Mouse (Mus musculus) liver, embryonic 13.5 days (tissue): Measurements from ENCODE around the gene Gpr142. TPM values are rescaled to one million over a fixed set of nuclear protein-coding genes. Genes with fewer than 3 reads are reported as not detected.

Experiments used
- ATAC-seq: fragments of 200-750 bp; cut with Nextera tagmentation; 2 replicates; pipeline ENCODE4 v1.8.0; 2017; ENCODE audit warnings: low read depth, mild to moderate bottlenecking, moderate number of reproducible peaks, moderate library complexity
- DNase-seq: peaks from one replicate; pipeline ENCODE4 v3.0.0; 2022
- H3K27ac ChIP-seq: fragments of 300-500 bp; sonication (generic); 2 replicates; pipeline ENCODE4 v1.5.1; 2015; ENCODE audit warnings: moderate library complexity, mild to moderate bottlenecking, inconsistent platforms
- H3K27me3 ChIP-seq: fragments of 300-500 bp; sonication (generic); 2 replicates; pipeline ENCODE4 v1.6.1; 2015; ENCODE audit warnings: mild to moderate bottlenecking, inconsistent platforms
- H3K36me3 ChIP-seq: fragments of 300-500 bp; sonication (generic); 2 replicates; pipeline ENCODE4 v1.6.1; 2015; ENCODE audit warnings: mild to moderate bottlenecking, inconsistent platforms
- H3K4me1 ChIP-seq: fragments of 300-500 bp; sonication (generic); replicated peaks from 2 replicates; pipeline ENCODE4 v1.6.1; 2015; ENCODE audit warnings: inconsistent platforms
- H3K4me2 ChIP-seq: fragments of 300-500 bp; sonication (generic); 2 replicates; pipeline ENCODE4 v1.6.1; 2015; ENCODE audit warnings: inconsistent platforms, mild to moderate bottlenecking, moderate library complexity
- H3K4me3 ChIP-seq: fragments of 300-500 bp; sonication (generic); replicated peaks from 2 replicates; pipeline ENCODE4 v1.5.1; 2015; ENCODE audit warnings: mild to moderate bottlenecking, inconsistent platforms
- H3K9ac ChIP-seq: fragments of 300-500 bp; sonication (generic); 2 replicates; pipeline ENCODE4 v1.6.1; 2015; ENCODE audit warnings: mild to moderate bottlenecking, inconsistent platforms
- H3K9me3 ChIP-seq: fragments of 300-500 bp; sonication (generic); replicated peaks from 2 replicates; pipeline ENCODE4 v1.6.1; 2016; ENCODE audit warnings: inconsistent platforms
- WGBS: fragments of 180-500 bp; shearing (Covaris S2); methylation state at CpG from one replicate; pipeline ENCODE4 v1.1.7; 2015; ENCODE audit not compliant: insufficient replicate concordance; 5-methylcytosine and 5-hydroxymethylcytosine counted together
- polyA plus RNA-seq: library from polyadenylated mRNA; unstranded; fragments of >200 nt; fragmentation: Nextera tagmentation; extraction: Ambion mirVana; gene quantifications from 2 replicates; pipeline ENCODE4 v1.2.1, GENCODE M21; 2015

Gpr142 gene
- polyA plus RNA-seq, 1 experiment from 2014 or later: not detected

GRCm38 (mm10) chr11:114820444-114820843 lies 21.7 kb downstream of the Gpr142 start:
- Histone ChIP-seq H3K27ac (no peak overlapping the region), H3K4me1 (peaks cover 7% of the 10 kb centered on the region; the same call in 1 of the 2 replicates), H3K4me3 (no peak overlapping the region), H3K9ac (no peak overlapping the region), H3K27me3 (0 out of 2 replicates have a peak, but pooled peaks cover 3% of the 10 kb centered on the region), H3K4me2 (no peak overlapping the region), H3K36me3 (no peaks in the 10 kb centered on the region), H3K9me3 (no peaks in the 10 kb centered on the region)
- ATAC-seq: no peak
- no peak for DNase-seq
- 41% methylated on average over 3 of the region's 3 CpGs for WGBS

DNA sequence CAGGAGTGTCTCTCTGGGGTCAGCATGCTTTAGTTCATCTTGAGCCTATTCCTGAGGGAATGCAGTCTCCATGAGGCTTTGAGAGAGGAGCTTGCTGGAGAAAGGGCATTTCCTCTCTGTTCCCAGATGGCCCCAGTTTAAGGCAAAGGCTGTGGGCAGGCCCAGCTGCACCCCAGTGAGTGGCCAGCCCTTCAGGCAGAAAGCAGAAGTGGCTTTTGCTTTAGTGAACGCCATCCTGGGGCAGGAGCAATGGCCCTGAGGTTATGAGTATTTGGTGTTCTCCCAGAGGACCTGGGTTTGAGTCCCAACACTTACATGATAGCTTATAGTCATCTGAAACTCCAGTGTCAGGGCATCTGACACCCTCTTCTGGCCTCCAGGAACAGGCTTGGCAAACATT lies 22.6 kb downstream of the Gpr142 start:
- H3K4me1 ChIP-seq: peaks cover 10% of the 10 kb centered on the region
- DNase-seq (no peak), ATAC-seq (no peak)
- H3K27me3 ChIP-seq: 0 out of 2 replicates have a peak, but pooled peaks cover 3% of the 10 kb centered on the region
- H3K9me3 ChIP-seq: no peaks in the 10 kb centered on the region
- no peaks in the 10 kb centered on the region for H3K36me3 ChIP-seq
- WGBS: 25% methylated on average over 1 of the region's 1 CpGs
- H3K27ac ChIP-seq: no peak overlapping the region
- H3K9ac ChIP-seq: no peak overlapping the region
- no peak overlapping the region for H3K4me3 ChIP-seq
- no peak overlapping the region for H3K4me2 ChIP-seq

DNA sequence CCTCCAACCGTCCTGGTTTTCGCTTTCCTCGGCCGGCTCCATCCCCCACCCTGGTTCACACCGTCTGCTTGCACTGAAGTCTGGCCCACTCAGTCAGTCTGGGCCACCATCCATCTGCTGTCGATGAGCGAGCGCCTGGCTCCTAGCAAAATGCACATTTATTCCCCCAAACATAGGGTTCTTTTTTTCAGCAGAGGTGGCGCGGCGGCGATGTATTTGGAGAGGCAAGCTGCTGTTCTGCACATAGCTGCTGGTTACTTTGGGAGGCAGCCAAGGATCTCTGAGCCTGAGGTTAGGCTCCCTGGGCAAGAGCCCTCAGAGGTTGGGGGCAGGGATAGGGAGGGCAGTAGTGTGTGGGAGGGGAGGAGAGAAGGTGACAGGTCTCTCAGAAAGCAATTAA lies 24.0 kb downstream of the Gpr142 start:
- peaks cover 20% of the 10 kb centered on the region for H3K4me1 ChIP-seq
- 73% methylated on average over 12 of the region's 12 CpGs for WGBS
- H3K9me3 ChIP-seq: no peaks in the 10 kb centered on the region
- no peak overlapping the region for H3K4me3 ChIP-seq
- H3K27ac ChIP-seq: no peak overlapping the region
- no peaks in the 10 kb centered on the region for H3K36me3 ChIP-seq
- H3K4me2 ChIP-seq: no peak overlapping the region
- 0 out of 2 replicates have a peak, but pooled peaks cover 3% of the 10 kb centered on the region for H3K27me3 ChIP-seq
- no peak for DNase-seq
- no peak overlapping the region for H3K9ac ChIP-seq
- no peak for ATAC-seq

GRCm38 (mm10) chr11:114823199-114823725 lies 24.5 kb downstream of the Gpr142 start:
- no peak overlapping the region for H3K4me3 ChIP-seq
- H3K9me3 ChIP-seq: no peaks in the 10 kb centered on the region
- H3K9ac ChIP-seq: no peak overlapping the region
- H3K4me1 ChIP-seq: peaks cover 20% of the 10 kb centered on the region
- no peak overlapping the region for H3K27ac ChIP-seq
- WGBS: 48% methylated on average over 11 of the region's 11 CpGs
- 0 out of 2 replicates have a peak, but pooled peaks cover 3% of the 10 kb centered on the region for H3K27me3 ChIP-seq
- ATAC-seq (0 out of 2 replicates have a peak, but pooled peaks have one; percentile 10), DNase-seq (no peak)
- H3K36me3 ChIP-seq: no peaks in the 10 kb centered on the region
- no peak overlapping the region for H3K4me2 ChIP-seq

GRCm38 (mm10) chr11:114826686-114827085 lies 28.0 kb downstream of the Gpr142 start:
- no peaks in the 10 kb centered on the region for H3K36me3 ChIP-seq
- H3K27ac ChIP-seq: peak overlapping the region; percentile 50; the same call in 1 of the 2 replicates
- DNase-seq (peak; percentile 40), ATAC-seq (peak; percentile 54)
- no peak overlapping the region for H3K4me3 ChIP-seq
- H3K4me1 ChIP-seq: peaks cover 39% of the 10 kb centered on the region
- 0 out of 2 replicates have a peak, but pooled peaks cover 3% of the 10 kb centered on the region for H3K27me3 ChIP-seq
- no peaks in the 10 kb centered on the region for H3K9me3 ChIP-seq
- 10% methylated on average over 5 of the region's 5 CpGs for WGBS
- H3K4me2 ChIP-seq: no peak overlapping the region
- no peak overlapping the region for H3K9ac ChIP-seq

- peak overlapping the region; percentile 59 for H3K9ac ChIP-seq
- H3K27me3 ChIP-seq: no peaks in the 10 kb centered on the region
- peak; percentile 64 for ATAC-seq
- H3K27ac ChIP-seq: peak overlapping the region; percentile 59
- H3K9me3 ChIP-seq: no peaks in the 10 kb centered on the region
- no peak for DNase-seq
- H3K4me1 ChIP-seq: peaks cover 41% of the 10 kb centered on the region
- no peaks in the 10 kb centered on the region for H3K36me3 ChIP-seq
- WGBS: 14% methylated on average over 24 of the region's 24 CpGs
- H3K4me2 ChIP-seq: peak overlapping the region; percentile 68
- H3K4me3 ChIP-seq: peak overlapping the region; percentile 41
Measured at GRCm38 (mm10) chr11:114829499-114830432, 31.0 kb downstream of the Gpr142 start.

- Histone ChIP-seq H3K4me1 (peaks cover 41% of the 10 kb centered on the region), H3K27me3 (no peaks in the 10 kb centered on the region), H3K4me2 (peak overlapping the region; percentile 68), H3K9ac (peak overlapping the region; percentile 59; the same call in 1 of the 2 replicates), H3K36me3 (no peaks in the 10 kb centered on the region), H3K27ac (peak overlapping the region; percentile 59), H3K9me3 (no peaks in the 10 kb centered on the region), H3K4me3 (peak overlapping the region; percentile 41; the same call in 1 of the 2 replicates)
- WGBS: 39% methylated on average over 8 of the region's 8 CpGs
- DNase-seq (no peak), ATAC-seq (peak; percentile 17)
Measured at GRCm38 (mm10) chr11:114830433-114830773, 31.7 kb downstream of the Gpr142 start.

DNA sequence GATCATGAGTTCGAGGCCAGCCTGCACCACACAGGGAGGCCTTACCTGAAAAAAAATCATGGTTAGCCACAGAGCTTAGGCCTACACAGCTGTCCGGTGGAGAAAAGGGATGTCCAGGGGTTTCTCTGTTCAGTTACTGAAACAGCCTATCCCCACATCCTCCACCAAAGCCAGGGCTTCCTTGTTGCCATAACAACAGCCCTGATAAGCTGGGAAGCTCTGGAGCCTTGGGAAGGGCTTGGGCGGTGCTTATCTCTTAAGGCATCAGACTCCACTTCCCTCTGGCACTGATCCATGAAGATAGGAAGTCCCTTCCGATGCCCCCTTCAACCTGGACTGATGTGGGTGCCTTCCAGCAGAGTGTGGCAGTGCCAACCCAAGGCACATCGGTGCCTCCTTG lies 34.4 kb downstream of the Gpr142 start:
- Histone ChIP-seq H3K27ac (no peak overlapping the region), H3K27me3 (no peaks in the 10 kb centered on the region), H3K4me2 (no peak overlapping the region), H3K9ac (no peak overlapping the region), H3K4me1 (peaks cover 42% of the 10 kb centered on the region), H3K4me3 (no peak overlapping the region), H3K36me3 (no peaks in the 10 kb centered on the region), H3K9me3 (no peaks in the 10 kb centered on the region)
- no peak for ATAC-seq
- 49% methylated on average over 5 of the region's 5 CpGs for WGBS
- no peak for DNase-seq

GRCm38 (mm10) chr11:114843818-114844463 lies 45.2 kb downstream of the Gpr142 start:
- DNase-seq: no peak
- Histone ChIP-seq H3K4me2 (no peak overlapping the region), H3K9ac (no peak overlapping the region), H3K36me3 (no peaks in the 10 kb centered on the region), H3K27ac (no peak overlapping the region; the same call in 1 of the 2 replicates), H3K27me3 (peaks cover 7% of the 10 kb centered on the region), H3K4me3 (no peak overlapping the region), H3K9me3 (no peaks in the 10 kb centered on the region), H3K4me1 (peaks cover 23% of the 10 kb centered on the region)
- ATAC-seq: peak; percentile 52
- 5% methylated on average over 8 of the region's 8 CpGs for WGBS

DNA sequence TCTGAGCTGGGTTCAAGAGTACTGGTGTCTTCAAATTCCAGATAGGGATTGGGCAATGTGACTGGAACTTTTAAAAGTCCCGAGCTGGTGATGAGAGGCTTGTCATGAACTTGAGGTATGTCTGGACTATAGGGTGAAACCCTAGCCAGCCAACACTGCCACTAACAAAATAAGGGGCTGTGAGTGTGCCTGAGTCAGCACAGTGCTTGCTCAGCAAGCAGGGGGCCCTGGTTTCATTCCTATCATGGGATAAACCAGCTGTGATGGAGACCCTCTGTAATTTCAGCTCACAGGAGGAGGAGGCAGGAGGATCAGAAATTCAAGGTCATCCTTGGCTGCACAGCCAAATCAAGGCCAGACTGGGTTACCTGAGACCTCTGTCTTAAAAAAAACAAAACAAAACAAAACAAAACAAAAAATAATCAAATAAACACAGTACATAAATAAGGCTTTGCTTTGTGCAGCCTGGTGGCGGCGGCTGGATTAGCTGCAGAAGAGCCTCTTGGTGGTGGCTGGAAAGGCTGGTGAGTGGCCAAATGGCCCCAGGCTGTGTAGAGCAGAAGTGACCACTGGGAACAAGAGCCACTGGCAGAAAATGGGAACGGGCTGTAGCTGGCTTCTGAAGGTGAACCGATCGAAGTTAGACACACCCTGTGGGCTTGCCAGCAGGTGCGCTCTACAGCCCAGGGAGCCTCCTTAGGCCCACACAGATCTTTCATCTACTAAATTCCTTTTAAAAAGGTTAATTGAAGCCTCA lies 45.9 kb downstream of the Gpr142 start:
- DNase-seq: no peak
- no peak overlapping the region for H3K9ac ChIP-seq
- no peaks in the 10 kb centered on the region for H3K9me3 ChIP-seq
- no peak overlapping the region; the same call in 1 of the 2 replicates for H3K27ac ChIP-seq
- no peak for ATAC-seq
- H3K4me3 ChIP-seq: no peak overlapping the region
- 63% methylated on average over 7 of the region's 7 CpGs for WGBS
- H3K36me3 ChIP-seq: no peaks in the 10 kb centered on the region
- H3K4me1 ChIP-seq: peaks cover 27% of the 10 kb centered on the region
- H3K27me3 ChIP-seq: peaks cover 14% of the 10 kb centered on the region
- no peak overlapping the region for H3K4me2 ChIP-seq
